Mouse (Mus musculus) midbrain, embryonic 10.5 days (tissue): ENCODE results near the gene Ngf. TPM values are rescaled to one million over a fixed set of nuclear protein-coding genes. Genes with fewer than 3 reads are reported as not detected.

Experiments
- DNase-seq: peaks from one replicate; pipeline ENCODE4 v3.0.0-alpha.2; 2017; ENCODE audit warnings: low spot score
- H3K27ac ChIP-seq: fragments of 300-500 bp; sonication (generic); replicated peaks from 2 replicates; pipeline ENCODE4 v1.5.1; 2016; ENCODE audit warnings: mild to moderate bottlenecking
- H3K27me3 ChIP-seq: fragments of 300-500 bp; sonication (generic); 2 replicates; pipeline ENCODE4 v1.6.1; 2016; ENCODE audit warnings: low read depth, mild to moderate bottlenecking; ENCODE audit not compliant: poor library complexity, severe bottlenecking
- H3K36me3 ChIP-seq: fragments of 300-500 bp; sonication (generic); 2 replicates; pipeline ENCODE4 v1.6.1; 2016; ENCODE audit warnings: mild to moderate bottlenecking, moderate library complexity
- H3K4me1 ChIP-seq: fragments of 300-500 bp; sonication (generic); 2 replicates; pipeline ENCODE4 v1.6.1; 2016
- H3K4me3 ChIP-seq: fragments of 300-500 bp; sonication (generic); 2 replicates; pipeline ENCODE4 v1.5.1; 2016; ENCODE audit warnings: mild to moderate bottlenecking, moderate library complexity
- H3K9me3 ChIP-seq: fragments of 300-500 bp; sonication (generic); replicated peaks from 2 replicates; pipeline ENCODE4 v1.6.1; 2016; ENCODE audit warnings: mild to moderate bottlenecking
- WGBS: fragments of 180-500 bp; shearing (Covaris S2); methylation state at CpG from one replicate; pipeline ENCODE4 v1.1.7; 2016; 5-methylcytosine and 5-hydroxymethylcytosine counted together
- polyA plus RNA-seq: library from polyadenylated mRNA; unstranded; fragments of >200 nt; fragmentation: Nextera tagmentation; extraction: Ambion mirVana; gene quantifications from 2 replicates; pipeline ENCODE4 v1.2.1, GENCODE M21; 2016

Ngf gene
- polyA plus RNA-seq, 1 experiment from 2014 or later: 0.20 TPM

DNA sequence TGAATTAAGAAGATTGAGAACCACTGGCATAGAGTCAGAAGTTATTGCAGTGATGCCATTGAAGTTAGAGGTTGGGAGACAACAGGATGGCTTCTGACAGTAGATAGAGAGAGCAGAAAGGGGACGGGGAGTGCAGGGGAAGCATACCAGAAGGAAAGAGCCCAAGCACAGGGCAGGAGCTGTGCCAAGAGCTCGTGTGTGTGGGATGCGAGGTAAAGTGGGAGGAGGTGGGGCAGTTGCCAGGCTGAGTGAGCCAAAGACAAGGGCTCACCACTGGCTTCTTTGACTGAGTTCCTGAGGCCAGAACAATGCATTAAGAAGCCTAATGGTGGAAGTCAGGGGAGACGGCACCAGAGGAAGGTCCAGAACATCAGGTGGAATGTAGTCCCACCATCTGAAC, 47.2 kb downstream of the Ngf start:
- H3K4me1 ChIP-seq: no peaks in the 10 kb centered on the region
- no peak overlapping the region for H3K4me3 ChIP-seq
- no peak overlapping the region for H3K27ac ChIP-seq
- no peaks in the 10 kb centered on the region for H3K36me3 ChIP-seq
- H3K27me3 ChIP-seq: no peaks in the 10 kb centered on the region
- no peaks in the 10 kb centered on the region for H3K9me3 ChIP-seq
- 91% methylated on average over 4 of the region's 4 CpGs for WGBS
- DNase-seq: no peak

DNA sequence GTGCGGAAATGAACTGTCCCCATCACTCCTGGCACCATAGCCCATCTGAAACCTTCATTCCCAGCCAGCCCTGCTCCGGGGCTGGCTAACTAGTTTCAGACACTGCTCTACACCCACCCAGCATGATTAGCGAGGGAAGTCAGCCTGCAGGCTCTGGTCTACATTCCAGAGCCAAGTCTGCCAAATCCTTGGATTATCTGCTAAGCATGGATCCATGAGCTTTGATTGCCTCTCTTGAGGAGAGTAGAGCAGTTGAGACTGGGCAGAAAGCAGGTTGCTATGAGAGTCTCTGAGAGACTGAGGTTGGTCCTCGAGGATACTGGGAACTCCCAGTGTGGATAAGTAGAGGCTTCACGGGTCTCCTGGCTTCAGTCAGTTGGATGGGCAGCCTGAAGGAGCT, 51.3 kb downstream of the Ngf start:
- no peaks in the 10 kb centered on the region for H3K27me3 ChIP-seq
- H3K4me3 ChIP-seq: no peak overlapping the region
- 74% methylated on average over 5 of the region's 5 CpGs for WGBS
- H3K9me3 ChIP-seq: no peaks in the 10 kb centered on the region
- no peaks in the 10 kb centered on the region for H3K36me3 ChIP-seq
- DNase-seq: no peak
- no peaks in the 10 kb centered on the region for H3K4me1 ChIP-seq
- no peak overlapping the region for H3K27ac ChIP-seq

DNA sequence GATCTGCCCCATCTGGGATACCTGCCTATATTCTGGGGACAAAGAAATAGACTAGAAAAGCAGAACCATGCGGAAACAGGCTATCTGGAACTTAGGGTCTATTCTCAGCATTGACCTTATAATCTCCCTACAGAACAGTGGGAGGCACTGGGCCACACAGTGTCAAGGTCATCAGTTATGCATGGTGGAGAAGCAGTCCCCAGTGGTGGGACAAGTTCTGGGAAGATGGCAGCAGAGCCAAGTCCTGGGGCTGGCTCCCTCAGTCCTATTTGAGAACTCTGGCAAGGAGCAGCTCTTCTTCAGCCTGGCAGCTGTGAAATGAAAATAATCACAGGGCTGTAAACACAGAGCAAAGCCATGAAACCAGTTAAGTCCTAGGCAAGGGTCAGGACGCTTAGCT, 54.0 kb downstream of the Ngf start:
- no peak for DNase-seq
- H3K4me3 ChIP-seq: no peak overlapping the region

DNA sequence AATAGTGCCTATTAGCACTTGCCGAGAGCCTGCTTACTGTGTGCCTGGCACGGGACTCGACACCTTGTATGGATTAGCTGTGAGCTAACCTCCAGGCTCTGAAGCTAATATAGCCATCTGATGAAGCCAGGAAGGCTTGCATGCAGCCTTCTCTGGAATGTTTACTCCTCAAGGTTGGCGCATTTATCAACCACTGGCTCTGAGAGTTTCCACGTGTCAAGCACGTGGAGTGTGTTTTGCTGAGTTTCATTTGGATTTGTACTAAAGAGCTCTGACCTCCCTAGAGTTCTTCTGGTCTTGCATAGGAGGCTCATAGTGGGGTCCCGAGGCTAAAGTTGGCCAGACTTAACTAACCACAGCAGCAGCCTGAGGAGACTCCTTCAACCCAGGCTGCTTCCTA, 55.2 kb downstream of the Ngf start:
- no peaks in the 10 kb centered on the region for H3K27me3 ChIP-seq
- no peak for DNase-seq
- H3K9me3 ChIP-seq: no peaks in the 10 kb centered on the region
- no peaks in the 10 kb centered on the region for H3K36me3 ChIP-seq
- no peaks in the 10 kb centered on the region for H3K4me1 ChIP-seq
- H3K27ac ChIP-seq: no peak overlapping the region
- no peak overlapping the region for H3K4me3 ChIP-seq
- 88% methylated on average over 7 of the region's 7 CpGs for WGBS

More for the DNA sequence above, 54.0 kb downstream of the Ngf start:
- Histone ChIP-seq H3K27me3 (no peaks in the 10 kb centered on the region), H3K27ac (no peak overlapping the region), H3K4me1 (no peaks in the 10 kb centered on the region), H3K9me3 (no peaks in the 10 kb centered on the region), H3K36me3 (no peaks in the 10 kb centered on the region)
- 82% methylated on average over 2 of the region's 2 CpGs for WGBS

DNA sequence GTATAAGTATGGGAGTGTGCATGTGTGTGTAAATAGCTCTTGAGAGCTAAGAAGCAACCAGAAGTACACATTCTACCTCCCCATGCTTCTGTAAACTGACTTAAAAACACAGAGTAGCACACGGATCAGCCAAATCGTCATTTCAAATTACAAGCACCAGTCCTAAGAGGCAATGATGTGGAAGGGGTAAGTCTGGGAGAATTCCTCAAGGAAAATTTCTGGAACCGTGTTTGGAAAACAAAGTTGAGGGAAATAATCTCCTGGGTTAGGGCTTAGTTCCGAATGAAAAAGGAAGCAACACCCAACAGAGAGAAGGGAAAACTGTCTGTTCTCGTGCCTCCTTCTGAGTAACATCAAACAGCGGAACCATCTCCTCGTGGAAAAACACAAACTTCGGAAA, 56.1 kb downstream of the Ngf start:
- Histone ChIP-seq H3K27ac (no peak overlapping the region), H3K27me3 (no peaks in the 10 kb centered on the region), H3K4me1 (no peaks in the 10 kb centered on the region), H3K9me3 (no peaks in the 10 kb centered on the region), H3K4me3 (no peak overlapping the region), H3K36me3 (no peaks in the 10 kb centered on the region)
- no peak for DNase-seq
- WGBS: 83% methylated on average over 8 of the region's 8 CpGs

DNA sequence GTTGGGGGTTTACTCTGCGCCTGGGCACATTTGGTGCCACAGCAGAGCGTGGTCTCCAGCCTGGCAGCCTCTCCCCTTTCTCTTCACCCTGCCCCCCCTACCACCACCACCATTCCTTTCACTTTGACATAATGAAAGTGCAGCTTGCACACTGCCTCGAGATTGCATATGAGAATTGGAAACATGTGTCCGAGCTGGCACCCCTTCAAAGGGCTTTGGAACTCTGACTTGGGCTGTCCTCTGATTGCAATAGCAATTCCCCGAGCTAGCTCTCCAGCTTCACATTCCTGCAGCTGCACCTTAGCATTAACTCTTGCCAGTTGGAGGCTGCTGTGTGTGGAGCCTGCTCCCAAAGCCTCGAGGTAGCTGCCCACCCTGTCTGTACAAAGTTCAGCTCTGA, 56.8 kb downstream of the Ngf start:
- H3K27me3 ChIP-seq: no peaks in the 10 kb centered on the region
- H3K27ac ChIP-seq: no peak overlapping the region
- no peaks in the 10 kb centered on the region for H3K36me3 ChIP-seq
- no peak overlapping the region for H3K4me3 ChIP-seq
- DNase-seq: no peak
- no peaks in the 10 kb centered on the region for H3K4me1 ChIP-seq
- WGBS: 77% methylated on average over 6 of the region's 6 CpGs
- no peaks in the 10 kb centered on the region for H3K9me3 ChIP-seq

DNA sequence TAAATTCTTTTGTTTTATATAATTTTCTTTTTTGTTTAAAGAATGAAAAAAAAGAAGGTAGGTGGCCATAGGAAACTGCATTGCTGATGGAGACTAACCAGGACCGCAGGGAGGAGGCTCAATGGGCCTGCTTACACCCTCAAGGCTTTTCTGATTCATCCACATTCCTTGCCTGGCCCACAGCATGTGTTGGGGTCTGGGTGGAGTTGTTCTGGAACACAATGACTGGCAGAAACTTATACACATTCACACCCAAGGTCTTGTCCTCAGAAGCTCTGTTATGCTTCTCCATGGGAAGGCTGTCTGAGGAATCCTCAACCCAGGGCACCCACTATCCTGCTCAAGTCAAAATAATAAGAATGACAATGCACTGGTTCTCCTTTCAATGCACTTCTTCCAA, 65.0 kb downstream of the Ngf start:
- WGBS: 91% methylated on average over 1 of the region's 1 CpGs

DNA sequence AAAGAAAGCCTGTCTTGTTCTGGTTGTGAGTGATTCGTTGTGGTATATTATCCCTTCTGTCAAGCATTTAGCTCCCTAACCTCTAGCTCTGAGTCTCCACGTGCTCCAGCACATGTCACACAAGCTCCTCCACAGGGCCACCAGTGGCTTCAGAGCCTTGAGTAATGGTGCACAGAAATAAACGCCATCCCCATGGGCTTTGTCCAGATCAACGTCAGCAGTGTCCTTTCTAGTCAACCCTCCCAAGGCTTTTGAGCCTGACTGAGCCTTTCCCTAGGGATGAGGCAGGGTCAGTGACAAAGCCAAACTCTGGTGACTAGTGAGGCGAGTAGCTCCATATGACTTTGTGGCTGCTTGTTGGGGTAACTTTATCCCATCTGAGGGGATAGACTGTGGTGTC, 73.9 kb downstream of the Ngf start:
- Histone ChIP-seq H3K27ac (no peak overlapping the region), H3K4me3 (no peak overlapping the region), H3K4me1 (no peaks in the 10 kb centered on the region), H3K36me3 (no peaks in the 10 kb centered on the region), H3K9me3 (no peaks in the 10 kb centered on the region), H3K27me3 (no peaks in the 10 kb centered on the region)
- WGBS: 77% methylated on average over 5 of the region's 5 CpGs
- DNase-seq: no peak

More for the DNA sequence above, 65.0 kb downstream of the Ngf start:
- Histone ChIP-seq H3K4me3 (no peak overlapping the region), H3K27ac (no peak overlapping the region), H3K9me3 (no peaks in the 10 kb centered on the region), H3K36me3 (no peaks in the 10 kb centered on the region), H3K4me1 (no peaks in the 10 kb centered on the region), H3K27me3 (no peaks in the 10 kb centered on the region)
- DNase-seq: no peak

DNA sequence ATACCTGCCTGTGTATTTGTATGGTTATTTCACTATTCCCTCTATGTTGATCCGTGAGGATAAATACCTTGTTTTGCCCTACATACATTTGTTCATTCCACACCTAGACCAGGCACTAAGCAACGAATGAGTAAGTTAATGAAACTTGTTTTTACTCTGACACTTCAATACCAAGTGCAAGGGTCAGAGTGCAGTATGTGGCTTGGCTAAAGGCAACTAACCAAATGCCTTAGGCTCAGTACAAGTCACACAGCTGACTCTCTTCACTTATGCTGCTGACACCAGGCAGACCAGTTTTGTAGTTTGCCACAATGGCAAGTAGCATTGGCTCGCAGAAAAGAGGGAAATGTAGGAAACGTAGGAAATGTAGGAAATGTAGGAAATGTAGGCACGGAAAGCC, 77.8 kb downstream of the Ngf start:
- Histone ChIP-seq H3K27me3 (no peaks in the 10 kb centered on the region), H3K27ac (no peak overlapping the region)
- whole genome bisulfite sequencing: 89% methylated on average over 5 of the region's 5 CpGs

DNA sequence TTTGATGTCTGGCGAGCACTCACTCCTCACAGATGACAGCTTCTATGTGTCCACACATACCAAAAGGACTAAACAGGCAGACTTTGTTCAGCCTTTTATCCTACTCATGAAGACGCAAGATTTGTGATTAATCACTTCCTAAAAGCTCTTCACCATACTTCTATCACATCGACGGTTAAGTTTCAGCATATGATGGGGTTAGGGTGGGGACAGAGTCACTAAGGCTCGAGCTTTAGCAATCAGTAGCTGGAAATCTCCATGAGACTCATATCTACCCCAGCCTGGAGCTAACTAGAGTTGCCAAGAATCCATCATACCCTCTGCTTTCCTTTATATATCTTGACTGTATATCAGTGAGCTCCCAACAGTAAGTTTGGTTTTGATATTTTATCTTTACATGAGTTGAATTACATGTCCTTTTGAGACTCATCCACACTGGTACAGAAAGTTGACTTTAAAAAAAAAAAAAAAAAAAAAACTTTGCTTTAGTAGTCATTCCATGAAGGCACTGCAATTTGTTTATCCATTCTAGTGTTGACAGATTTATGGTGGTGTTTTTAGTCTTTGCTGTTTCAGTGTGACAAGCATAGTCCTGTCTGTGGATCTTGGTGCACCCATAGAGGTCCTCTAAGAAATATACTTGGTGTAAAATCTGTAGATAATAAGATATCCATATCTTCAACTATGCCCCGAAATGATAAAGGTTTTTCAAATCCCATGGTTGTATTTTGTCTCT, 84.4 kb downstream of the Ngf start:
- no peaks in the 10 kb centered on the region for H3K4me1 ChIP-seq
- no peak overlapping the region for H3K27ac ChIP-seq
- 86% methylated on average over 6 of the region's 6 CpGs for WGBS
- H3K36me3 ChIP-seq: no peaks in the 10 kb centered on the region
- no peaks in the 10 kb centered on the region for H3K9me3 ChIP-seq
- DNase-seq: no peak
- H3K27me3 ChIP-seq: no peaks in the 10 kb centered on the region
- H3K4me3 ChIP-seq: no peak overlapping the region

More for the DNA sequence above, 77.8 kb downstream of the Ngf start:
- no peaks in the 10 kb centered on the region for H3K36me3 ChIP-seq
- DNase-seq: no peak
- no peaks in the 10 kb centered on the region for H3K9me3 ChIP-seq
- no peak overlapping the region for H3K4me3 ChIP-seq
- no peaks in the 10 kb centered on the region for H3K4me1 ChIP-seq

DNA sequence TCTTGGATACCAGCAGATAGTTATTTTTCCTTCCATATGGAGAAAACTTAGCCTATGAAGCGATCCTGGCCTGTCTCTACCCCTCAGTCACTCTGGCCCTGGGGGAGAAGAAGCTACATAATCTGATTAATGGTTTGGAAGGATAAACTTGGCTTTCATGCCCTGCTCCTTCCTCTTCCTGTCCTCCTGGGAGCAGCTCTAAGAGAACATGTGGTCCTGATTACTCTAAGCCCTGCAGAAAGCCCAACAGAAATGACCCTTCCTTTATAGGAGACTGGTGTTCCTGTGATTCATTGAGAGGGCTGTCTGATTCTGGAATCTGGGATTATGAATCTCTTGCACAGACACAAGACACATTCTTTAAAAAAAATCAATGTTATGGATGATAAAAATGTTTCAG, 86.4 kb downstream of the Ngf start:
- DNase-seq: no peak
- 79% methylated on average over 1 of the region's 1 CpGs for WGBS
- Histone ChIP-seq H3K9me3 (no peaks in the 10 kb centered on the region), H3K36me3 (no peaks in the 10 kb centered on the region), H3K27me3 (no peaks in the 10 kb centered on the region), H3K4me1 (peaks cover 5% of the 10 kb centered on the region), H3K4me3 (no peak overlapping the region), H3K27ac (no peak overlapping the region)

DNA sequence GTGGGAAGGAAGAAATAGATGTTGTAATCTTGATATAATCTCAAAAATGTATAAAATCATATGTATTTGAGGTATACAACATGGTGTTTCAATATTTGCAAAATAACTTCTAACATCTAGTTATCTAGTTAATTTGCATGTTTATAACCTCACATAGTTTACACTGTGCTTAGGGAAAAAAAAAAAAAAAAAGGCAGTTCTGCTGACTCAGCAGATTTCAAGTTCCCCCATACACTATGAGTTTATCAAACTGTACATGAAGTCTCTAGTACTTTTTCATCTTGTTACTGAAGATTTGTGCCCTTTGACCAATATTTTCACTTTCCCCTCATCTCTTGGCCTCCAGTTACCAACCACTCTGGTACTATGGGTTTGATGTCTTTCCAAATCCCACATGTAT, 86.9 kb downstream of the Ngf start:
- no peak overlapping the region for H3K27ac ChIP-seq
- H3K36me3 ChIP-seq: no peaks in the 10 kb centered on the region
- DNase-seq: no peak
- H3K4me1 ChIP-seq: peaks cover 5% of the 10 kb centered on the region
- H3K4me3 ChIP-seq: no peak overlapping the region
- no peaks in the 10 kb centered on the region for H3K27me3 ChIP-seq
- H3K9me3 ChIP-seq: no peaks in the 10 kb centered on the region
